Mouse (Mus musculus) neural tube, embryonic 13.5 days (tissue): ENCODE data around the gene Atp11a. TPM values are rescaled to one million over a fixed set of nuclear protein-coding genes. Genes with fewer than 3 reads are reported as not detected.

Experiments
- polyA plus RNA-seq: library from polyadenylated mRNA; unstranded; fragments of >200 nt; fragmentation: Nextera tagmentation; extraction: Ambion mirVana; gene quantifications from 2 replicates; pipeline ENCODE4 v1.2.1, GENCODE M21; 2015

Atp11a gene
- polyA plus RNA-seq, 1 experiment from 2014 or later, result 12.3 TPM

Other genes starting within 250 kb of the Atp11a start
- not detected in 2 replicates for gene Spaca7, start 184.0 kb upstream of the Atp11a start, polyA plus RNA-seq
- gene Tubgcp3, start 84.8 kb upstream of the Atp11a start, polyA plus RNA-seq, result 34.6 and 38.0 TPM in 2 replicates
- gene Mcf2l, start 116.8 kb downstream of the Atp11a start, polyA plus RNA-seq, result 107 and 116 TPM in 2 replicates